Mouse (Mus musculus): Measurements from ENCODE around the gene Sart3. TPM values are rescaled to one million over a fixed set of nuclear protein-coding genes. Genes with fewer than 3 reads are reported as not detected.
A peak's percentile ranks its signal among the peaks of the same experiment; 100 is the strongest.
"Not testable (repeated sequence)": the region's sequence is repeated elsewhere in the genome, so short reads cannot be mapped to it uniquely, and the experiment has no call there.

The Sart3 gene
- 51.1 and 58.5 TPM in 2 replicates for polyA plus RNA-seq (2015; fragmentation: Nextera tagmentation; extraction: Ambion mirVana)

- WGBS: under 1% methylated on average over 47 of the region's 49 CpGs
- peak; percentile 85 for ATAC-seq
- H3K27me3 ChIP-seq: no peaks in the 10 kb centered on the region
- H3K27ac ChIP-seq: peak within 1 kb of the TSS; percentile 95
- H3K4me2 ChIP-seq (replicated peaks): peak within 1 kb of the TSS; percentile 96
- H3K9me3 ChIP-seq: no peaks in the 10 kb centered on the region
- H3K9ac ChIP-seq (replicated peaks): peak within 1 kb of the TSS; percentile 88
- peaks cover 47% of the 10 kb centered on the region for H3K36me3 ChIP-seq
- peak within 1 kb of the TSS; percentile 86 for H3K4me3 ChIP-seq (replicated peaks)
- H3K4me1 ChIP-seq (replicated peaks): peaks cover 35% of the 10 kb centered on the region
Observed at GRCm38 (mm10) chr5:113772450-113772895, at the start of gene Sart3, which contains the start of gene Iscu. Sart3 (minus strand) TSS chr5:113772510. Iscu (plus strand) TSS chr5:113772748.

- no peak for ATAC-seq
- H3K36me3 ChIP-seq: no peaks in the 10 kb centered on the region
- H3K9ac ChIP-seq (replicated peaks): no peak overlapping the region
- H3K27ac ChIP-seq: no peak overlapping the region
- H3K4me1 ChIP-seq (replicated peaks): 0 out of 2 replicates have a peak, but pooled peaks cover 4% of the 10 kb centered on the region
- 0 out of 2 replicates have a peak, but pooled peaks cover 10% of the 10 kb centered on the region for H3K27me3 ChIP-seq
- WGBS: 72% methylated on average over 14 of the region's 14 CpGs
- H3K9me3 ChIP-seq: no peaks in the 10 kb centered on the region
- H3K4me3 ChIP-seq (replicated peaks): no peak overlapping the region
- H3K4me2 ChIP-seq (replicated peaks): no peak overlapping the region
Observed at GRCm38 (mm10) chr5:113818572-113818971, 46.3 kb upstream of the Sart3 start.

GRCm38 (mm10) chr5:113815638-113816152 lies 43.4 kb upstream of the Sart3 start:
- Histone ChIP-seq H3K27me3 (0 out of 2 replicates have a peak, but pooled peaks cover 10% of the 10 kb centered on the region), H3K4me3 (replicated peaks) (no peak overlapping the region), H3K36me3 (no peaks in the 10 kb centered on the region), H3K27ac (no peak overlapping the region), H3K9ac (replicated peaks) (no peak overlapping the region), H3K4me1 (replicated peaks) (0 out of 2 replicates have a peak, but pooled peaks cover 4% of the 10 kb centered on the region), H3K4me2 (replicated peaks) (peak overlapping the region; percentile 1; the same call in 1 of the 2 replicates), H3K9me3 (peaks cover 5% of the 10 kb centered on the region; the same call in 1 of the 2 replicates)
- 12% methylated on average over 15 of the region's 15 CpGs for WGBS
- no peak for ATAC-seq

GRCm38 (mm10) chr5:113815041-113815389 lies 42.7 kb upstream of the Sart3 start:
- WGBS: 59% methylated on average over 11 of the region's 11 CpGs
- no peak for ATAC-seq
- no peak overlapping the region for H3K4me3 ChIP-seq (replicated peaks)

GRCm38 (mm10) chr5:113814111-113815040 lies 42.1 kb upstream of the Sart3 start:
- Histone ChIP-seq H3K4me3 (replicated peaks) (no peak overlapping the region), H3K36me3 (no peaks in the 10 kb centered on the region), H3K4me1 (replicated peaks) (0 out of 2 replicates have a peak, but pooled peaks cover 4% of the 10 kb centered on the region), H3K27ac (no peak overlapping the region), H3K27me3 (0 out of 2 replicates have a peak, but pooled peaks cover 10% of the 10 kb centered on the region), H3K4me2 (replicated peaks) (no peak overlapping the region), H3K9me3 (peaks cover 7% of the 10 kb centered on the region; the same call in 1 of the 2 replicates), H3K9ac (replicated peaks) (no peak overlapping the region)
- ATAC-seq: no peak
- WGBS: 42% methylated on average over 27 of the region's 27 CpGs

More at GRCm38 (mm10) chr5:113815041-113815389, 42.7 kb upstream of the Sart3 start:
- Histone ChIP-seq H3K9me3 (peaks cover 7% of the 10 kb centered on the region; the same call in 1 of the 2 replicates), H3K27me3 (0 out of 2 replicates have a peak, but pooled peaks cover 10% of the 10 kb centered on the region), H3K27ac (no peak overlapping the region), H3K4me2 (replicated peaks) (no peak overlapping the region), H3K9ac (replicated peaks) (no peak overlapping the region), H3K36me3 (no peaks in the 10 kb centered on the region), H3K4me1 (replicated peaks) (0 out of 2 replicates have a peak, but pooled peaks cover 4% of the 10 kb centered on the region)

- Histone ChIP-seq H3K4me1 (replicated peaks) (0 out of 2 replicates have a peak, but pooled peaks cover 4% of the 10 kb centered on the region), H3K36me3 (no peaks in the 10 kb centered on the region), H3K9ac (replicated peaks) (no peak overlapping the region), H3K4me2 (replicated peaks) (no peak overlapping the region), H3K27ac (no peak overlapping the region), H3K27me3 (0 out of 2 replicates have a peak, but pooled peaks cover 10% of the 10 kb centered on the region), H3K4me3 (replicated peaks) (no peak overlapping the region), H3K9me3 (peaks cover 7% of the 10 kb centered on the region; the same call in 1 of the 2 replicates)
- WGBS: 25% methylated on average over 9 of the region's 9 CpGs
- no peak for ATAC-seq
Observed at GRCm38 (mm10) chr5:113813608-113814007, 41.3 kb upstream of the Sart3 start.

GRCm38 (mm10) chr5:113812638-113813037 lies 40.3 kb upstream of the Sart3 start:
- Histone ChIP-seq H3K27me3 (0 out of 2 replicates have a peak, but pooled peaks cover 10% of the 10 kb centered on the region), H3K4me1 (replicated peaks) (0 out of 2 replicates have a peak, but pooled peaks cover 4% of the 10 kb centered on the region), H3K4me2 (replicated peaks) (no peak overlapping the region), H3K4me3 (replicated peaks) (no peak overlapping the region), H3K27ac (no peak overlapping the region), H3K9me3 (peaks cover 7% of the 10 kb centered on the region; the same call in 1 of the 2 replicates), H3K36me3 (no peaks in the 10 kb centered on the region), H3K9ac (replicated peaks) (no peak overlapping the region)
- 89% methylated on average over 2 of the region's 2 CpGs for WGBS
- ATAC-seq: no peak

- not testable (repeated sequence) for H3K4me3 ChIP-seq (replicated peaks); H3K4me2 ChIP-seq (replicated peaks); H3K9ac ChIP-seq (replicated peaks); H3K4me1 ChIP-seq (replicated peaks); H3K9me3 ChIP-seq; ATAC-seq; H3K36me3 ChIP-seq; H3K27me3 ChIP-seq; H3K27ac ChIP-seq
- 23% methylated on average over 11 of the region's 12 CpGs for WGBS
Observed at GRCm38 (mm10) chr5:113811824-113812420, 39.6 kb upstream of the Sart3 start.

- peaks cover 7% of the 10 kb centered on the region; the same call in 1 of the 2 replicates for H3K9me3 ChIP-seq
- H3K27me3 ChIP-seq: 0 out of 2 replicates have a peak, but pooled peaks cover 6% of the 10 kb centered on the region
- no peaks in the 10 kb centered on the region for H3K36me3 ChIP-seq
- no peak for ATAC-seq
- WGBS: 92% methylated on average over 4 of the region's 4 CpGs
- H3K27ac ChIP-seq: no peak overlapping the region
- H3K9ac ChIP-seq (replicated peaks): no peak overlapping the region
- H3K4me1 ChIP-seq (replicated peaks): no peaks in the 10 kb centered on the region
- no peak overlapping the region for H3K4me2 ChIP-seq (replicated peaks)
- H3K4me3 ChIP-seq (replicated peaks): no peak overlapping the region
Observed at GRCm38 (mm10) chr5:113810111-113810510, 37.8 kb upstream of the Sart3 start.

- Histone ChIP-seq H3K36me3 (no peaks in the 10 kb centered on the region), H3K4me2 (replicated peaks) (no peak overlapping the region), H3K4me3 (replicated peaks) (no peak overlapping the region), H3K27ac (no peak overlapping the region), H3K27me3 (no peaks in the 10 kb centered on the region), H3K4me1 (replicated peaks) (no peaks in the 10 kb centered on the region), H3K9me3 (peaks cover 7% of the 10 kb centered on the region; the same call in 1 of the 2 replicates), H3K9ac (replicated peaks) (no peak overlapping the region)
- WGBS: 88% methylated on average over 2 of the region's 2 CpGs
- no peak for ATAC-seq
Observed at GRCm38 (mm10) chr5:113808177-113808576, 35.9 kb upstream of the Sart3 start.

- no peak for ATAC-seq
- H3K9me3 ChIP-seq: peaks cover 7% of the 10 kb centered on the region; the same call in 1 of the 2 replicates
- H3K27ac ChIP-seq: no peak overlapping the region
- no peak overlapping the region for H3K9ac ChIP-seq (replicated peaks)
- no peaks in the 10 kb centered on the region for H3K4me1 ChIP-seq (replicated peaks)
- no peaks in the 10 kb centered on the region for H3K36me3 ChIP-seq
- no peaks in the 10 kb centered on the region for H3K27me3 ChIP-seq
- no peak overlapping the region for H3K4me2 ChIP-seq (replicated peaks)
- no peak overlapping the region for H3K4me3 ChIP-seq (replicated peaks)
- WGBS: 72% methylated on average over 9 of the region's 9 CpGs
Observed at GRCm38 (mm10) chr5:113807712-113808111, 35.4 kb upstream of the Sart3 start.

Measured in midbrain, embryonic 13.5 days (tissue).